Mouse (Mus musculus) CH12.LX (cell line): Measurements from ENCODE around the gene Apopt1.

Experiments
- CTCF ChIP-seq, 2 experiments: IDR thresholded peaks in 1 of 2; conservative IDR thresholded peaks in 1 of 2; 2 replicates each; pipeline ENCODE4 v1.5.1; 2011 to 2012; ENCODE audit warnings: low read depth in 2 of 2, low read length in 2 of 2, improper control_type of control experiment in 1 of 2, inconsistent platforms in 1 of 2, mild to moderate bottlenecking in 1 of 2, moderate library complexity in 1 of 2
- E2F4 ChIP-seq: IDR thresholded peaks from 2 replicates; pipeline ENCODE4 v1.6.1; 2011; ENCODE audit warnings: low read depth, low read length, improper control_type of control experiment; ENCODE audit not compliant: insufficient replicate concordance
- EP300 ChIP-seq: IDR thresholded peaks from 2 replicates; pipeline ENCODE4 v1.6.1; 2011; ENCODE audit warnings: low read length, improper control_type of control experiment
- NELFE ChIP-seq: IDR thresholded peaks from 2 replicates; pipeline ENCODE4 v1.6.1; 2011; ENCODE audit warnings: low read depth, low read length, improper control_type of control experiment
- POLR2A ChIP-seq: IDR thresholded peaks from 2 replicates; pipeline ENCODE4 v1.6.1; 2011; ENCODE audit warnings: low read depth, mild to moderate bottlenecking, improper control_type of control experiment, low read length
- ZC3H11A ChIP-seq: IDR thresholded peaks from 2 replicates; pipeline ENCODE4 v1.6.1; 2012; ENCODE audit warnings: low read depth, mild to moderate bottlenecking, inconsistent platforms, low read length, improper control_type of control experiment
- ZMIZ1 ChIP-seq: IDR thresholded peaks from 2 replicates; pipeline ENCODE4 v1.6.1; 2012; ENCODE audit warnings: low read depth, mild to moderate bottlenecking, inconsistent platforms, low read length, improper control_type of control experiment
- ZNF384 ChIP-seq: IDR thresholded peaks from 2 replicates; pipeline ENCODE4 v1.6.1; 2012; ENCODE audit warnings: low read depth, low read length, improper control_type of control experiment, inconsistent platforms

- TF ChIP-seq NELFE = no peak
- TF ChIP-seq CTCF (conservative IDR thresholded peaks at IDR 0.05 in 1 of 2, IDR thresholded peaks at IDR 0.05 in 1 of 2; ENCODE audit: low read depth in 2 of 2, low read length in 2 of 2) = no peak
- no peak for TF ChIP-seq ZNF384
- no peak for TF ChIP-seq E2F4
- TF ChIP-seq POLR2A = no peak
- no peak for TF ChIP-seq EP300
- no peak for TF ChIP-seq ZC3H11A
- TF ChIP-seq ZMIZ1 = no peak
These were observed 19.5 kb upstream of the Apopt1 start for GRCm38 (mm10) chr12:111693341-111694270.
